Comparison of ENCODE assay signal across 8 mouse cellular contexts in genomic region chr11:94942282-94943023, GRCm38 (mm10). TPM values are rescaled to one million over a fixed set of nuclear protein-coding genes. Genes with fewer than 3 reads are reported as not detected.
A peak's percentile ranks its signal among the peaks of the same experiment; 100 is the strongest.
DNase-seq lines count a peak whose midpoint lies in the region; ATAC-seq and TF ChIP-seq lines count a peak whose summit lies in the region.
"Had no signal": no experiment of that assay in that cellular context is flagged by ENCODE, and none has a peak within 500 bp of the region (broad histone marks: within the 10 kb centered on the region; RNA-seq: fewer than 3 reads in every experiment).

No protein-coding gene starts in this region.

- H3K36me3 ChIP-seq in intestine, embryonic 16.5 days (ENCODE audit: control insufficient read depth, insufficient read depth, low read length) = peaks cover 4% of the 10 kb centered on the region

- H3K4me3 ChIP-seq in cortical plate, adult 2 months (ENCODE audit: insufficient read depth, low read length) = no peak overlapping the region
- H3K4me3 ChIP-seq in intestine, embryonic 16.5 days (ENCODE audit: low read length) = no peak overlapping the region

- intact Hi-C loops in left cerebral cortex, postnatal 4 days (cut with DNase I) = no loop called here

- H3K9ac ChIP-seq in intestine, embryonic 16.5 days (ENCODE audit: low read depth, low read length) = no peak overlapping the region

- WGBS in intestine, embryonic 16.5 days = 51% methylated on average over 13 of the region's 13 CpGs

- peak; percentile 40 for DNase-seq in left cerebral cortex, postnatal 4 days
- DNase-seq in left cerebral cortex, adult 11 months (ENCODE audit: low spot score) = no peak
- peak; percentile 47 for DNase-seq in adipocyte (ENCODE audit: low spot score)
- peak; percentile 59 for DNase-seq in lung, postnatal 10 days
- peak; percentile 46 to 57 for DNase-seq in thymus, postnatal 36 days

- peak; percentile 40; the same call in 1 of the 2 replicates for TF ChIP-seq CTCF in cortical plate, adult 2 months (IDR thresholded peaks at IDR 0.05; ENCODE audit: extremely low read depth, insufficient read depth, low read length)

- H3K4me2 ChIP-seq in intestine, embryonic 16.5 days (ENCODE audit: low read depth, low read length) = no peak overlapping the region

- H3K9me3 ChIP-seq in intestine, embryonic 16.5 days (ENCODE audit: control insufficient read depth, low read length) = no peaks in the 10 kb centered on the region

- ATAC-seq in intestine, embryonic 16.5 days = no peak

- no peak overlapping the region for H3K27ac ChIP-seq in cortical plate, adult 2 months (ENCODE audit: insufficient read depth, low read length)
- H3K27ac ChIP-seq in intestine, embryonic 16.5 days (ENCODE audit: low read length) = peak overlapping the region; percentile 52

- peaks cover 3% of the 10 kb centered on the region; the same call in 1 of the 2 replicates for H3K4me1 ChIP-seq in cortical plate, adult 2 months (ENCODE audit: control insufficient read depth, insufficient read depth, low read length)
- H3K4me1 ChIP-seq in intestine, embryonic 16.5 days (ENCODE audit: control insufficient read depth, insufficient read depth, low read length) = peaks cover 4% of the 10 kb centered on the region

- no peak for TF ChIP-seq POLR2A in cortical plate, adult 2 months (IDR thresholded peaks at IDR 0.05; ENCODE audit: extremely low read depth, insufficient read depth, low read length)

- H3K27me3 ChIP-seq in intestine, embryonic 16.5 days (replicated peaks; ENCODE audit: control insufficient read depth, insufficient read depth, low read length) = no peaks in the 10 kb centered on the region

RNA-seq across cellular contexts. Expression of gene Col1a1, which starts 6.4 kb away (rescaled TPM):
- total RNA-seq in left cerebral cortex, postnatal 4 days (2021) = 10 to 100 TPM; 62.8 to 70.4 TPM
- 4.3 and 4.9 TPM in 2 replicates for polyA plus RNA-seq in cortical plate, adult 2 months (2012; rRNA removed)
- 890 and 1,013 TPM in 2 replicates for polyA plus RNA-seq in intestine, embryonic 16.5 days (2015; fragmentation: Nextera tagmentation; extraction: Ambion mirVana)

RNA-seq across cellular contexts. Expression of gene Hils1, which starts 24.9 kb away (rescaled TPM):
- total RNA-seq in left cerebral cortex, postnatal 4 days (2021) = under 1 TPM in 1 of 2 experiments, not detected in 1; 0.46 TPM
- not detected in 2 replicates for polyA plus RNA-seq in cortical plate, adult 2 months (2012; rRNA removed)
- polyA plus RNA-seq in intestine, embryonic 16.5 days (2015; fragmentation: Nextera tagmentation; extraction: Ambion mirVana) = not detected in 2 replicates
- polyA plus RNA-seq: large intestine, adult 2 months had no signal

RNA-seq across cellular contexts. Expression of gene Sgca, which starts 33.7 kb away (rescaled TPM):
- not detected for total RNA-seq in left cerebral cortex, postnatal 4 days (2021)
- polyA plus RNA-seq in cortical plate, adult 2 months (2012; rRNA removed) = 1.6 and 1.8 TPM in 2 replicates
- 0.26 and 0.36 TPM in 2 replicates for polyA plus RNA-seq in intestine, embryonic 16.5 days (2015; fragmentation: Nextera tagmentation; extraction: Ambion mirVana)

RNA-seq across cellular contexts. Expression of gene Ppp1r9b, which starts 48.4 kb away (rescaled TPM):
- 100 to 1,000 TPM; 273 to 276 TPM for total RNA-seq in left cerebral cortex, postnatal 4 days (2021)
- polyA plus RNA-seq in cortical plate, adult 2 months (2012; rRNA removed) = 284 and 326 TPM in 2 replicates
- 5.2 and 5.6 TPM in 2 replicates for polyA plus RNA-seq in intestine, embryonic 16.5 days (2015; fragmentation: Nextera tagmentation; extraction: Ambion mirVana)

Comparison
In these comparisons a context has a peak if more than half of its experiments do, and no peak if none do; other contexts are left out.
1. RNA of gene Col1a1, which starts 6.4 kb away (polyA plus RNA-seq): 890 to 1,013 TPM in intestine, embryonic 16.5 days; 4.3 to 4.9 TPM in cortical plate, adult 2 months; every median in the first group is over 100 times any median in the second.